Mouse (Mus musculus): ENCODE measurements at regions not wholly inside any gene's neighbourhood (a gene's known extent, or its start where the extent isn't known, plus 50 kb on each side); places are given as distances from the start of the nearest gene placed in this dataset.

DNA sequence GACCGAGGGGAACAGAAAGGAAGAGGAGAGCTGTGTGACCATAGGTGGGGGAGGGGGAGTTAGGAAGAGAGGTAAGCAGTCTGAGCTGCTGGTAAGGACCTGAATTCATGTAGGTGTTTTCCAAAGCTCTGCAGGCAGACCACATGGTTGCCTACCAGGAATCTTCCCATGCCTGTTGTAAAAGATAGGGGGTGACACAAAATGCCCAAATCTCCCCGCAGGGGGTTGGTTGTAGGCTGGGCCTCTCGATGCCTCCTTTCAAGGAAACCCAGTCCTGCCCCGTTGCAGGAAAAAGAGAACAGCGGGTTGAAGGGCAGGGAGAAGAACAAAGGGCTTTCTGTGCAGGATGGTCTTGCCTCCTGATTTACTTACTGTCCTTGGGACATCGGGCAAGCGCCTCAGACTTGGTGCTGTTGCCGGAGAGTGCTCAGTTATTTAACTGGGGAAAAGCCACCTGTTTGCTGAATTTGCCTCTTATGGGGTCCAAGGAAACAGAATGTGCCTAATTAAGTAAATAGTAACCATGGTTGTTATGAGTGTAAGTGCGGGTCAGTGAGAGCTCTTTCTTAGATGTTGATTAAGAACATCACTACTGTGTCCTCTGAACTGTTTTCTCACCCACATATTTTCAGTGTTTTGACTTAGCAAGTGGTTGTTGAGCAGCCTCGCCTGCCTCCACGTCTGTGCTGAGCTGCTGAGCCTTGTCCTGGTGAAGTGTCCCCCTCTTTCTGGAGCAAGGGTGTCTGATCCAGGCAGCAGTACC, 83.1 kb upstream of the Klf9 start:
- Histone ChIP-seq H3K36me3 (ENCODE audit: control insufficient read depth, insufficient read depth, low read length) (no peaks in the 10 kb centered on the region), H3K79me2 (ENCODE audit: control insufficient read depth, insufficient read depth, low read length) (no peaks in the 10 kb centered on the region), H3K27me3 (ENCODE audit: control insufficient read depth, insufficient read depth, low read length) (no peaks in the 10 kb centered on the region), H3K27ac (replicated peaks; ENCODE audit: insufficient read depth, low read depth, low read length) (peak overlapping the region; percentile 92), H3K4me3 (ENCODE audit: insufficient read depth, low read depth, low read length) (no peak overlapping the region), H3K4me1 (ENCODE audit: control insufficient read depth, insufficient read depth, low read length) (peaks cover 30% of the 10 kb centered on the region), H3K9ac (ENCODE audit: low read depth, low read length) (peak overlapping the region; percentile 82)
- WGBS: 55% methylated on average over 11 of the region's 11 CpGs
- DNase-seq (ENCODE audit: extremely low read depth, low read depth, low spot score): no peak
- TF ChIP-seq CTCF (IDR thresholded peaks at IDR 0.05; ENCODE audit: low read depth, low read length) (no peak), POLR2A (IDR thresholded peaks at IDR 0.05; ENCODE audit: extremely low read depth, insufficient read depth, low read length) (no peak)

DNA sequence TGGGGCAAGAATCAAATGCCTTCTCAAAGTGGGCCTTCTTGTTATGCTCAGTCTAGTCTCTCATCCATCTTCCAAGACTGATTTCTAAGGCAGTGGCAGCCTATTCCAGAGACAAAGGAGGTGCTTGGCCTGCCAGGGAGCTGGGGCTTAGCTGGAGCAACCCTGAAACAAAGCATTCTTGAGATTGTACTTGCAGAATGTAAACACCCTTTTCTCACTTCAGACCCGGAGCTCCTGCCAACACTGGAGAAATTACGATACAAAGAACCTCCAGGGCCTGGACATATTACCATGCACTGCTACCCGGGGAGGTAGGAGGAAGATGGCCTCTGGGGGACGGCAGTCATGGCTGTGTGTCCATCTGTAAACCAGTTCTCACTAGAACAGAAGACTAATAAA, 82.5 kb upstream of the Klf9 start:
- H3K27me3 ChIP-seq (ENCODE audit: control insufficient read depth, insufficient read depth, low read length): no peaks in the 10 kb centered on the region
- H3K27ac ChIP-seq (replicated peaks; ENCODE audit: insufficient read depth, low read depth, low read length): peak overlapping the region; percentile 92
- H3K79me2 ChIP-seq (ENCODE audit: control insufficient read depth, insufficient read depth, low read length): no peaks in the 10 kb centered on the region
- peaks cover 32% of the 10 kb centered on the region for H3K4me1 ChIP-seq (ENCODE audit: control insufficient read depth, insufficient read depth, low read length)
- H3K9ac ChIP-seq (ENCODE audit: low read depth, low read length): peak overlapping the region; percentile 0; the same call in 1 of the 2 replicates
- TF ChIP-seq POLR2A (IDR thresholded peaks at IDR 0.05; ENCODE audit: extremely low read depth, insufficient read depth, low read length): no peak
- no peak for TF ChIP-seq CTCF (IDR thresholded peaks at IDR 0.05; ENCODE audit: low read depth, low read length)
- H3K36me3 ChIP-seq (ENCODE audit: control insufficient read depth, insufficient read depth, low read length): peaks cover under 1% of the 10 kb centered on the region; the same call in 1 of the 2 replicates
- no peak overlapping the region for H3K4me3 ChIP-seq (ENCODE audit: insufficient read depth, low read depth, low read length)
- no peak for DNase-seq (ENCODE audit: extremely low read depth, low read depth, low spot score)
- 74% methylated on average over 4 of the region's 4 CpGs for WGBS

DNA sequence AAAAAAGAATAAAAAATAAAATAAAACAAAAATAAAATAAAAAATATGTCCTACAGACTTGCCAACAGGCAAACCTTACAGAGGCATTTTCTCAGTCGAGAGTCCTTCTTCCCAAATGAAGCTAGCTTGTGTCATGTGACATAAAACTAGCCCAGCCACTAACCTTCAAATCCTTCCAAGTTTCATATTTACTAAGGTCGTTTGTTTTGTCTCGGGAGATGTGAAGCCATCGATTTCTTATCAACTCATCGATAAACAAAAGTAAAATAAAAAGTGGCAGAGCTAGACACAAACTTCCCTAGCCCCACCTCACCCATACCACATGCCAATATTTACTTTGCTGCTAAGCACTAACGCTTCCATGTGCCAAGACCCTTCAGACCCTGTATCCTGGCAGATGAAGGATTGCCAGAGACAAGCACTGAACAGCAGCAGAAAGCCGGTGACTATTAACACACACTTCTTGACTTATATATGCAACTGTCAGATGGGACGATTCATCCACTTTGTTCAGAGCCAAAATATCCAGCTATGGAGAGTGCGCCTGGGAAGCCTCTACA, 79.9 kb upstream of the Klf9 start:
- H3K79me2 ChIP-seq (ENCODE audit: control insufficient read depth, insufficient read depth, low read length): no peaks in the 10 kb centered on the region
- DNase-seq (ENCODE audit: extremely low read depth, low read depth, low spot score): peak; percentile 99
- peaks cover 9% of the 10 kb centered on the region; the same call in 1 of the 2 replicates for H3K36me3 ChIP-seq (ENCODE audit: control insufficient read depth, insufficient read depth, low read length)
- H3K4me1 ChIP-seq (ENCODE audit: control insufficient read depth, insufficient read depth, low read length): peaks cover 41% of the 10 kb centered on the region
- H3K27ac ChIP-seq (replicated peaks; ENCODE audit: insufficient read depth, low read depth, low read length): peak overlapping the region; percentile 82
- 16% methylated on average over 9 of the region's 9 CpGs for WGBS
- no peak for TF ChIP-seq POLR2A (IDR thresholded peaks at IDR 0.05; ENCODE audit: extremely low read depth, insufficient read depth, low read length)
- no peak for TF ChIP-seq CTCF (IDR thresholded peaks at IDR 0.05; ENCODE audit: low read depth, low read length)
- peak overlapping the region; percentile 89 for H3K9ac ChIP-seq (ENCODE audit: low read depth, low read length)
- H3K27me3 ChIP-seq (ENCODE audit: control insufficient read depth, insufficient read depth, low read length): no peaks in the 10 kb centered on the region
- peak overlapping the region; percentile 60 for H3K4me3 ChIP-seq (ENCODE audit: insufficient read depth, low read depth, low read length)

DNA sequence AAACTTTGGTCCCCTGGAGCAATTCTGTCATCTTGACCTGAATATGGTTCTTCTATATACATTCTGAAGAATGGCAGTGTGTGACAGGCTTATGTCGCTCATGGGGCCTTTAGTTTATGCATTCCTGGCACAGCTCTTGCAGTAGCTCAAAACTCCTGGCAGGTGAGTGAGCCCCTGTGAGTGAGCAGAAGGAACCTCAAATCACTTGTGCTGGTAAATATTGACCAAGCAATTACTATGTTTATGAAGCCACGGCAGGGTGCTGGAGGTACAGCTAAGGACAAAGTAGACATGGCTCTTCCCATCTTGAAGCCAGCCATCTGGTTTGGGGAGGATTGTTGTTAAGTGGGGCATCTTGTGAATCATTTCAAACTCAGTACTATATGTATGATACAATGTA, 79.1 kb upstream of the Klf9 start:
- Histone ChIP-seq H3K4me1 (ENCODE audit: control insufficient read depth, insufficient read depth, low read length) (peaks cover 42% of the 10 kb centered on the region), H3K4me3 (ENCODE audit: insufficient read depth, low read depth, low read length) (peak overlapping the region; percentile 60), H3K27me3 (ENCODE audit: control insufficient read depth, insufficient read depth, low read length) (no peaks in the 10 kb centered on the region), H3K36me3 (ENCODE audit: control insufficient read depth, insufficient read depth, low read length) (peaks cover 9% of the 10 kb centered on the region; the same call in 1 of the 2 replicates), H3K9ac (ENCODE audit: low read depth, low read length) (peak overlapping the region; percentile 89), H3K27ac (replicated peaks; ENCODE audit: insufficient read depth, low read depth, low read length) (peak overlapping the region; percentile 82), H3K79me2 (ENCODE audit: control insufficient read depth, insufficient read depth, low read length) (no peaks in the 10 kb centered on the region)
- 26% methylated on average over 2 of the region's 2 CpGs for WGBS
- TF ChIP-seq CTCF (IDR thresholded peaks at IDR 0.05; ENCODE audit: low read depth, low read length): no peak
- no peak for TF ChIP-seq POLR2A (IDR thresholded peaks at IDR 0.05; ENCODE audit: extremely low read depth, insufficient read depth, low read length)
- peak; percentile 83 for DNase-seq (ENCODE audit: extremely low read depth, low read depth, low spot score)

DNA sequence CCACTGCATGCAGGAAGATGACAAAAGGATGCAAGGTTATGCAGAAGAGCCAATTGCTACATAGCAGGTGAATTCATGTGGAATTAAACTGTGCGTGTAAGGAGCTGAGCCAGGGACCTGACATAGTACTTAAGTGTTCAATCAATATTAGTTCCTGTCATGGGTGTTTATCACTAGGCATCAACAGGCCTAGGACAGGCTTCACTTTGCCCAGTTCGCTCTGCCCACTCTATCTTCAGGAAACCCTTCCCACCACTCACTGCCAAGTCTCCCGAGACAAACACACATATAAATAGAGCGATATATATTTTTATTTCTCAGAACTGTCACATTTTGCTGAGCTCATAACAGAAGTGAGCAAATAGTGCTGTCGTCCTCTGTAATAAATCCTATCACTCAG, 78.2 kb upstream of the Klf9 start:
- no peak for TF ChIP-seq POLR2A (IDR thresholded peaks at IDR 0.05; ENCODE audit: extremely low read depth, insufficient read depth, low read length)
- Histone ChIP-seq H3K4me1 (ENCODE audit: control insufficient read depth, insufficient read depth, low read length) (peaks cover 41% of the 10 kb centered on the region), H3K27ac (replicated peaks; ENCODE audit: insufficient read depth, low read depth, low read length) (peak overlapping the region; percentile 82), H3K4me3 (ENCODE audit: insufficient read depth, low read depth, low read length) (peak overlapping the region; percentile 60), H3K27me3 (ENCODE audit: control insufficient read depth, insufficient read depth, low read length) (no peaks in the 10 kb centered on the region), H3K79me2 (ENCODE audit: control insufficient read depth, insufficient read depth, low read length) (no peaks in the 10 kb centered on the region), H3K9ac (ENCODE audit: low read depth, low read length) (peak overlapping the region; percentile 89), H3K36me3 (ENCODE audit: control insufficient read depth, insufficient read depth, low read length) (peaks cover 9% of the 10 kb centered on the region; the same call in 1 of the 2 replicates)
- 18% methylated on average over 5 of the region's 5 CpGs for WGBS
- peak; percentile 66 for DNase-seq (ENCODE audit: extremely low read depth, low read depth, low spot score)

DNA sequence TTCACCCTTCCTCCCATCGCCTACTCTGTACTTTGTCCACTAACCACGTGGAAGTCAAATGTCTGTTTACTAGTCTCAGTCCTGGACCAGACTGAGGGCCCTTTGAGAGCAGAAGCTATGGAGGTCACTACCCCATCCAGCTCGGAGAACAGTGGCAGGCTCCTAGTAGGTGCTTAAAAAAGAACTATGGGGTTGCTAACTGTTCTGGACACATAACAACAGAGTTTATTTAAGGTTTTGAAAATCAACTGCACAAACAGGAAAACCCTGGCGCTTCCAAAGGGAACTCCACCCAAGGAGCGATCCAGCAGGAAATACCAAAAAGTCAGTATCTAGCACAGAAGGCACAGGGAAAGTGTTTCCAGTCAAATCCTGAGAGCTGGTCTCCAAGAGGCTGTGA, 75.5 kb upstream of the Klf9 start:
- 6% methylated on average over 5 of the region's 5 CpGs for WGBS
- DNase-seq (ENCODE audit: extremely low read depth, low read depth, low spot score): peak; percentile 97
- H3K27ac ChIP-seq (replicated peaks; ENCODE audit: insufficient read depth, low read depth, low read length): peak overlapping the region; percentile 88

More for the DNA sequence above, 75.5 kb upstream of the Klf9 start:
- Histone ChIP-seq H3K36me3 (ENCODE audit: control insufficient read depth, insufficient read depth, low read length) (peaks cover 9% of the 10 kb centered on the region; the same call in 1 of the 2 replicates), H3K4me3 (ENCODE audit: insufficient read depth, low read depth, low read length) (no peak overlapping the region), H3K27me3 (ENCODE audit: control insufficient read depth, insufficient read depth, low read length) (no peaks in the 10 kb centered on the region), H3K4me1 (ENCODE audit: control insufficient read depth, insufficient read depth, low read length) (peaks cover 36% of the 10 kb centered on the region), H3K79me2 (ENCODE audit: control insufficient read depth, insufficient read depth, low read length) (no peaks in the 10 kb centered on the region), H3K9ac (ENCODE audit: low read depth, low read length) (peak overlapping the region; percentile 57)
- TF ChIP-seq CTCF (IDR thresholded peaks at IDR 0.05; ENCODE audit: low read depth, low read length) (0 out of 2 replicates have a peak, but pooled peaks have one; percentile 16), POLR2A (IDR thresholded peaks at IDR 0.05; ENCODE audit: extremely low read depth, insufficient read depth, low read length) (no peak)
